Mouse (Mus musculus) heart, embryonic 15.5 days (tissue): Measurements from ENCODE around the gene Mtmr3. TPM values are rescaled to one million over a fixed set of nuclear protein-coding genes. Genes with fewer than 3 reads are reported as not detected.

Source experiments
- ATAC-seq: fragments of 200-750 bp; cut with Nextera tagmentation; replicated peaks from 2 replicates; pipeline ENCODE4 v1.8.0; 2017; ENCODE audit warnings: low read depth, moderate TSS enrichment; ENCODE audit not compliant: insufficient number of reproducible peaks, insufficient read depth, low FRiP score
- H3K27ac ChIP-seq: fragments of 300-500 bp; sonication (generic); 2 replicates; pipeline ENCODE4 v1.5.1; 2015; ENCODE audit warnings: mild to moderate bottlenecking, inconsistent platforms
- H3K27me3 ChIP-seq: fragments of 300-500 bp; sonication (generic); 2 replicates; pipeline ENCODE4 v1.6.1; 2015; ENCODE audit warnings: inconsistent platforms
- H3K36me3 ChIP-seq: fragments of 300-500 bp; sonication (generic); 2 replicates; pipeline ENCODE4 v1.6.1; 2015; ENCODE audit warnings: mild to moderate bottlenecking, inconsistent platforms
- H3K4me1 ChIP-seq: fragments of 300-500 bp; sonication (generic); replicated peaks from 2 replicates; pipeline ENCODE4 v1.6.1; 2015; ENCODE audit warnings: inconsistent platforms
- H3K4me2 ChIP-seq: fragments of 300-500 bp; sonication (generic); 2 replicates; pipeline ENCODE4 v1.6.1; 2015; ENCODE audit warnings: inconsistent platforms, mild to moderate bottlenecking, moderate library complexity
- H3K4me3 ChIP-seq: fragments of 300-500 bp; sonication (generic); 2 replicates; pipeline ENCODE4 v1.5.1; 2015; ENCODE audit warnings: mild to moderate bottlenecking, inconsistent platforms
- H3K9ac ChIP-seq: fragments of 300-500 bp; sonication (generic); 2 replicates; pipeline ENCODE4 v1.6.1; 2015; ENCODE audit warnings: mild to moderate bottlenecking, inconsistent platforms
- H3K9me3 ChIP-seq: fragments of 300-500 bp; sonication (generic); replicated peaks from 2 replicates; pipeline ENCODE4 v1.6.1; 2016; ENCODE audit warnings: inconsistent platforms
- WGBS: fragments of 180-500 bp; shearing (Covaris S2); methylation state at CpG from one replicate; pipeline ENCODE4 v1.1.7; 2015; ENCODE audit warnings: mixed read lengths; 5-methylcytosine and 5-hydroxymethylcytosine counted together
- polyA plus RNA-seq: library from polyadenylated mRNA; unstranded; fragments of >200 nt; fragmentation: Nextera tagmentation; extraction: Ambion mirVana; gene quantifications from 2 replicates; pipeline ENCODE4 v1.2.1, GENCODE M21; 2015

The Mtmr3 gene
- polyA plus RNA-seq, result 18.9 and 24.1 TPM in 2 replicates

DNA sequence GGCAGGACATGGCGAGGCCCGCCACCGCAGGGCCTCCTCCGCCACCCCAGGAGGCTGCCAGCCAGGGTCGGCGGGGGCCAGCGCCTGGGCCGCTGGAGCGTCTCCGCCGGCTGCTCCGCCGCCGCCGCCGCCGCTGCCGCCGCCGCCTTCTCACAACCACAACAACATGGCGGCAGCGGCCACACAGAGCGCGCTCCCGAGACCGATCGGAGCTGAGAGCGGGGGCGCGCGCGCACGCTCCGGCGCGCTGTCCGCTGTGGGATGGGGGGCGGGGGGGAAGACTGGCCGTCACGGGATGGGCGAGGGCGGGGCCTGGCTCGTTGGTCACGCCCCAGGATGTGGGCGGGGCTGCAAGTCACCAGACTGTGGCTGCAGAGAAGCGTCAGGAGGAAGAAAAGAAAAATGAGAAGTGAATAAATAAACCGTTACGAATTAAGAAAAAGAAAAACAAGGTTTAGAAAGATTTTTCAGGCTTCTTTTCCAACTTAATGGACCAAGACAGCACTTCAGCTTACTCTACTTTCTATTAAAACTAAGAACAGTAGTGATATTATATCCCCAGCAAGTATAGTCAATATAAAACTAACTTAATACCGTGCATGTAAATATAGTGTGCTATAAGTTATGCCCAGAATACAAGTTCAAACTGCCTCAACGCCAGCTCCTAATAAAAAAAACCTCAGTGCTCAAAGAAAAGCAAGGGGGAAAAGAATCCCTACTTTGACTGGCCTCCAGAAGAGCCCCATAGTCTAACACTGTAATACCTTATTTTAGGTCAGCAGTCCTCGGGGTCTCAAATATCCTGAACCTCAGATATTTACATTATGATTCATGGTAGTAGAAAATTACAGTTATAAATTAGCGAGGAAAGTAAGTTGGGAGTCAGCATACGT is at the start of gene Mtmr3:
Gene Mtmr3, minus strand, starts transcription at position 256 of the 893 bp plus-strand sequence.
- ATAC-seq, result peak; percentile 92
- Histone ChIP-seq H3K4me1 (peaks cover 17% of the 10 kb centered on the region), H3K4me2 (peak within 1 kb of the TSS; percentile 61), H3K9me3 (no peaks in the 10 kb centered on the region), H3K27me3 (no peaks in the 10 kb centered on the region), H3K4me3 (peak within 1 kb of the TSS; percentile 89), H3K36me3 (no peaks in the 10 kb centered on the region), H3K9ac (peak within 1 kb of the TSS; percentile 100), H3K27ac (peak within 1 kb of the TSS; percentile 97)
- WGBS, result 5% methylated on average over 39 of the region's 53 CpGs

DNA sequence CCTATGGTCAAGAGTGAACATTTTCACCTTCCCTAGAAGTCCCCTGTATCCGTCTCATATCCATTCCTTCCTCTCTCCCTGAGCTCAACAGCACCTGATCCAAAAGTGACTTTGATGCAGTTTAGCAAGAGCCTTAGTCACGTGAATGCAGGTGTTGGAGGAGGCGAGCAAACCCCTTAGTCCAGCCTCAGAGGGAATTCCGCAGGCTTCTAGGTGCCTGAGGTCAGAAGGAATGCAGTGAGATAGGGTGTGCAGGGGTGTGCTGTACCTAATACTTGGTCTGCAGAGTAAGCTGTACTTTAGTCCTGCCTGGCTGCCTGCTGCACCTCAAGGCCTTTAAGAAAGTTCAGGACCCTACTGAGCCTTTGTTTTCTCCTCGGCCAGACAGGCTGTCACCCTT is 49.1 kb upstream of the Mtmr3 start:
- Histone ChIP-seq H3K4me2 (no peak overlapping the region), H3K27ac (no peak overlapping the region), H3K4me1 (peaks cover 3% of the 10 kb centered on the region), H3K9ac (no peak overlapping the region), H3K9me3 (no peaks in the 10 kb centered on the region), H3K4me3 (no peak overlapping the region), H3K36me3 (peaks cover 16% of the 10 kb centered on the region), H3K27me3 (no peaks in the 10 kb centered on the region)
- no peak for ATAC-seq
- 54% methylated on average over 5 of the region's 5 CpGs for WGBS

DNA sequence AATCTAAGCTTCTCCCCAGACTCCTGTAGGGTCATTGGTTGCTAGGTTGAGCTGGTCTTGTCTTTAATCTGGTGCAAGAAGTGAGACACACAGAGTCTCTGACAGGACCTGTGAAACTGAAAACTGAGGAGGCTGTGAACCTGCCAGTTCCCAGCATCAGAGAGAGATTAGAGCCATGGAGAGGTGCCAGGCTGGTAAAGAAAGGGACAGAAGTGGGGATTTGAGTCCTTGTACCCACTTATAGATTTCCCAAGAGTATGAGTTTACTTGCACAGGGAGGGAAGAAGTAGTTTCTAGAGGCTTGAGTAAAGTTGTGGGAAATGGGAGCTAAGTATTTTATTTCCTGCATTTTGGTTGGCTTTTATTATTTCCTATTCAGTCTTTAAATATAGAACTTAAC is 46.5 kb upstream of the Mtmr3 start:
- H3K4me2 ChIP-seq, result no peak overlapping the region
- no peaks in the 10 kb centered on the region for H3K9me3 ChIP-seq
- H3K27ac ChIP-seq, result no peak overlapping the region
- H3K27me3 ChIP-seq, result no peaks in the 10 kb centered on the region
- ATAC-seq, result no peak
- no peak overlapping the region for H3K4me3 ChIP-seq
- H3K9ac ChIP-seq, result no peak overlapping the region
- H3K36me3 ChIP-seq, result no peaks in the 10 kb centered on the region
- H3K4me1 ChIP-seq, result peaks cover 17% of the 10 kb centered on the region

DNA sequence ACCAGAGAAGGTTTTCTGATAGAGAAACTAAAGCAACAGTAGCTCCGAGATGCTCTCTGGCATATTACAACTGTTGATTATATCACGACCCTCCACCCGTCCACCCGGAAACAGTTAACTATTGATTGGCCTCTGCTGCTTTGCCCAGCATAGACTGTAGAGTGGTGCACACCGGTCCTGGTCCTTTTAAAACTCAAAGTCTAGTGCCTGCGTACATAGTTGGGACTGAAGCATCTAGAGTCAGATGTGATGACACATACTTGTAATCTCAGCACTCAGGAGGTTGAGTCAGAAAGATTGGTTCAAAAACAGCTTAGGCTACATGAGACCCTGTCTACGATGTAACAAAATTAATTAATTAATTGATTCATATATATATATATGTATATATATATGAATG is 43.6 kb upstream of the Mtmr3 start:
- H3K4me2 ChIP-seq, result peak overlapping the region; percentile 67
- H3K27me3 ChIP-seq, result no peaks in the 10 kb centered on the region
- peak overlapping the region; percentile 73 for H3K9ac ChIP-seq
- peak overlapping the region; percentile 71; the same call in 1 of the 2 replicates for H3K27ac ChIP-seq
- peaks cover 17% of the 10 kb centered on the region for H3K4me1 ChIP-seq
- ATAC-seq, result no peak
- 11% methylated on average over 7 of the region's 7 CpGs for WGBS
- H3K36me3 ChIP-seq, result no peaks in the 10 kb centered on the region
- peak overlapping the region; percentile 86 for H3K4me3 ChIP-seq
- no peaks in the 10 kb centered on the region for H3K9me3 ChIP-seq

DNA sequence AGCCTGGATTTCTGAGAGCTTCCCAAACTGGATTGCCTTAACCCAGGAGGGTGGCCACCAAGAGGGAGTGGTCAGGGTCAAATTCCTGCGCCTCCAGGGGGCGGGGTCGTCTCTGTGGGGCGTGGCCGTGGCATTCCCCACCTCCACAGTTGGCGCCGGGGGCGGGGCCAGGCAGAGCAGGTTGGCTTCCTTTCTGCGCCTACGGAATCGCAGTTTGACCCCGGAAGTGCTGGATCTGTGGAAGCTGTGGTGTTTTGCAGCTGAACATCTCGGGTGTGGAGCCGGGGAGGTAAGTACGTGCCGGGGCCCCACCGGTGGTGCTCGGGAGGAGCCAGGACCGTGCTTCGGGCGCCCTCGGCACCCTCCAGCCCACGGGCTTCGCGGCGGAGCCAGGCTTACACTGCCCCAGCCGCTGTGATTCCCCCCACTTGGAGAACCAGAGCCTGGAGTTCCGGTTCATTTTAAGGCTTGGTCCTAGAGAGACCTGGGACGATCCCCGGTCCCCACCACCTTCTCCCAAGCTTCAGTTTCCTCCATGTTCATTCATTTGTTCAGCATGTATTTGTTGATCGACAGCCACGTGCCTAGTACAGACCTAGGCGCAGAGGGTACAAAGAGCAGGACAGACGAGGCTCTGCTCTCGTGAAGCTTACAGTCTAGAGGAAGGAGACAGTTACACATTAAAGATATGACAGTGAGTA is 43.0 kb upstream of the Mtmr3 start, which contains the start of gene Ascc2:
Gene Ascc2, plus strand, starts transcription at position 214 of the 701 bp plus-strand sequence.
- Histone ChIP-seq H3K4me1 (peaks cover 17% of the 10 kb centered on the region), H3K4me3 (peak within 1 kb of the TSS; percentile 86), H3K27me3 (no peaks in the 10 kb centered on the region), H3K9me3 (no peaks in the 10 kb centered on the region), H3K36me3 (no peaks in the 10 kb centered on the region), H3K27ac (peak within 1 kb of the TSS; percentile 71), H3K4me2 (peak within 1 kb of the TSS; percentile 67), H3K9ac (peak within 1 kb of the TSS; percentile 73)
- ATAC-seq, result peak; percentile 94
- under 1% methylated on average over 35 of the region's 35 CpGs for WGBS

DNA sequence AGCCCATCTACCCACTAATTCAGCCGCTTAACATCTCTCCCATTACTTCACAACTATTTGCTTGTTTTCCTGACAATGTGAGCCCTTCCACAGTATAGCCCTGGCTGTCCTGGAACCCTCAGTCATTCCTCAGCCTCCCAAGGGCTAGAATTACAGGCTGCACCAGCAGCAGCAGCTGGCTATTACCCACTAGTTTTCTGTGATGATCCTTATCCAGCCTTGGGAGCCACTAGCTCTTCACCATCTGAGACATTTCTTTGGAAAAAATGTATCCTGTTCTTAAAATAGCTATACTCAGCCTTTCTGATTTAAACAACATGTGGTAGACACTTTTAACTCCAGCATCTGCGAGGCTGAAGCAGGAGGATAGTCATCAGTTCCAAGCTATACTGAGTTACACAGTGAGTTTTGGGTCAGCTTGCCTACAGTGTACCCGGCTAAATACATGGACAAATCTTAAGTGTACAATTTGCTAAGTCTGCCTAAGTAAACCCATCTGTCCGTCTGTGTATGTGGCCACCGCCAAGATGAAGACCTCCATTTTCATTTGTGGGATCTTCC is 42.2 kb upstream of the Mtmr3 start:
- no peaks in the 10 kb centered on the region for H3K27me3 ChIP-seq
- peaks cover 17% of the 10 kb centered on the region for H3K4me1 ChIP-seq
- peak overlapping the region; percentile 71 for H3K27ac ChIP-seq
- H3K36me3 ChIP-seq, result no peaks in the 10 kb centered on the region
- WGBS, result 54% methylated on average over 5 of the region's 5 CpGs
- H3K9me3 ChIP-seq, result no peaks in the 10 kb centered on the region
- H3K4me3 ChIP-seq, result peak overlapping the region; percentile 86
- H3K9ac ChIP-seq, result 0 out of 2 replicates have a peak overlapping the region, but pooled peaks have one; percentile 73
- no peak for ATAC-seq
- H3K4me2 ChIP-seq, result peak overlapping the region; percentile 67

DNA sequence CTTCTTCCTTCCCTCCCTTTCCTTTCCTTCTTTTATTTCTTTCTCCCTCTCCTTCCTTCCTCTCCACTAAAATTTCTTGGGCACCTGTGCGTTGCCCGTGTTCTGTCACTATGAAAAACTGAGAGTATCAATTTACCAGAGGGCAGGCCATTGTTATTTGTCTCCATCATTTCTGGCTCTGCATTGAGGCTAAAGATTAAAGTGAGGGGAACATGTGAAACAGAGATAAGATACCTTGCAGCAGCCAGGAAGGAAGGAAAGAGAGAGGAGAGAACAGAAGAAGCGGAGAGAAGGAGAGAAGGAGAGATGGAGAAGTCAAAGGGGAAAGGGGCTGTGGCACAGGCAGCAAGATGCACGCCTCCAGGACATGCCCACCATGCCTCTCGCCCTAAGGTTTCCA is 39.7 kb upstream of the Mtmr3 start:
- no peaks in the 10 kb centered on the region for H3K36me3 ChIP-seq
- no peak overlapping the region for H3K4me2 ChIP-seq
- no peaks in the 10 kb centered on the region for H3K27me3 ChIP-seq
- H3K9ac ChIP-seq, result no peak overlapping the region
- no peak overlapping the region for H3K4me3 ChIP-seq
- H3K4me1 ChIP-seq, result peaks cover 34% of the 10 kb centered on the region
- H3K9me3 ChIP-seq, result no peaks in the 10 kb centered on the region
- no peak for ATAC-seq
- H3K27ac ChIP-seq, result no peak overlapping the region
- WGBS, result 57% methylated on average over 5 of the region's 5 CpGs

DNA sequence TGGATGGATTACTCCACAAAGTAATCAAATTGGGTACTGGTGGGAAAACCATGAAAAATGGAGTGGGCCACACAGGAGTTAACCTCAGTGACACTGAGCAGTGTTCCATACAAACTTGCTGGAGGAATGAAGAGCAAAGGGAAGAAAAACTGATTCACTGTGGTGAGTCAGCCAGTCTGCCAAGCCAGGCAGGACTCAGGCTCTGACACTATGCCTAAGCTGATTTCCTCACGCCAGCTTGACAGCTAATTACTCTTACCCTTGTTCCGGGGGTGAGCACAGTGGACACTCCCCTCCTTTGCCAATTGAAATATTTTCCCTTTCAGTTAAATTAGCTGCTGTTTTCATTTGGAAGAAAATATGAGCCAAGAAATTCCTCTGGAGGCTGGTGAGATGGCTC is 38.8 kb upstream of the Mtmr3 start:
- H3K9ac ChIP-seq, result no peak overlapping the region
- H3K9me3 ChIP-seq, result no peaks in the 10 kb centered on the region
- WGBS, result 52% methylated on average over 2 of the region's 2 CpGs
- H3K27ac ChIP-seq, result no peak overlapping the region
- no peaks in the 10 kb centered on the region for H3K27me3 ChIP-seq
- no peak overlapping the region for H3K4me2 ChIP-seq
- no peaks in the 10 kb centered on the region for H3K36me3 ChIP-seq
- ATAC-seq, result no peak
- peaks cover 30% of the 10 kb centered on the region for H3K4me1 ChIP-seq
- H3K4me3 ChIP-seq, result no peak overlapping the region

DNA sequence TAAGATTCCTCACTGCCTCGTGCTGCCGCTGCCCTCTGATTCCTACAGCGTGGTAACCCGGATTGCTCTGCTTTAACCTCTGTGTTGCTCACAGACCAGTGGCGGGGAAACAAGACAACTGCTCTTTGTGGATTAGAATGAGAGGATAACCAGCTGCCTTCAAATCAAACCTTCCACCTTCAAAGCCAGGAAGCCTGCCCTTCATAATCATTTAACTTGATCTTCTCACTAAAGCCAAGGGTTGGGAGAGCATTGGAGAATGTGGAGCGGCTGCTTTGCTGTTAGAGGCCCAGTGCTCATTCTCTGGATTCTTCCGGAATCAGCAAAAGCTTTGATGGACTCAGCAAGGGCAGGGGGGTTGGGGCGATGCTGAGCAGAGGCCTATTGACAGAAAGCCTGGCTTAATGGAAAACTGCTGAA is 35.2 kb upstream of the Mtmr3 start:
- Histone ChIP-seq H3K9me3 (no peaks in the 10 kb centered on the region), H3K9ac (no peak overlapping the region), H3K36me3 (no peaks in the 10 kb centered on the region), H3K27me3 (no peaks in the 10 kb centered on the region), H3K27ac (peak overlapping the region; percentile 67), H3K4me2 (no peak overlapping the region), H3K4me1 (peaks cover 18% of the 10 kb centered on the region), H3K4me3 (no peak overlapping the region)
- ATAC-seq, result peak; percentile 43; the same call in 1 of the 2 replicates
- WGBS, result 13% methylated on average over 8 of the region's 8 CpGs

DNA sequence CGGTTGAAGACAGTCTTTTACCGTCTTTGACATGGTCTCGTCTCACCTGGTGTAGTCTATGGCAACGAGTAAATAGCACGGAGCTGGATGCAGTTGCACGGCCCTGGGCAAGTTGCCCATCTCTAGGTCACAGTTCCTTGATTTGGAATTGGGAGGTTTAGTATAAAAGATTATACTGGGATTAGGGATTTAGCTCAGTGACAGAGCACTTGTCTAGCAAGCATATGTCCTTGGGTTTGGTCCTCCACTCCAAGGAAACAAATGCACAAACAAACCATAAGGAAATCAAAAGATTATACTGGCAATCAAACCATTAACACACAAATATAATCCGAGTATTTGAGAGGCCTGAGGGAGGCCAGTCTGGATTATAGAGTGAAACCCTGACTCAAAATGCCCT is 33.0 kb upstream of the Mtmr3 start:
- no peak for ATAC-seq
- H3K4me1 ChIP-seq, result peaks cover 18% of the 10 kb centered on the region
- 85% methylated on average over 7 of the region's 7 CpGs for WGBS

DNA sequence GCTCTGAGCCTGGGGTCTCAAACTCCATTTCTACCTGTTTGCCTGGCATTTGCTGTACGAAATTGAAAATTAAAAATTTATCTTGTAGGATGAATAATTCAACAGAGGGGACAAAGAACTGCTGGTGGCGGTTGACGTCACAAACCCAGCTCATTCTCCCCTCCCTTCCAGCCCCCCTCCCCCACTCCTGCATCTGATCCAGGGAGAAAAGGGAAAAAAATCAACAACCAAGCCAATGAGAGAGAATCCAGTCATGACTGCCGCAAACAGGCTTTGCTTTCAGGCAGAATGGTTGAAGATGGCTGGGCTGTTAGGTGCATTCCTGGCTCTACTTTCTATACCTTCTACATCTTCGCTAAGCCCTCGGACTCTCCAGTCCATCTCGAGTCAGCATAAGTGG is 31.3 kb upstream of the Mtmr3 start:
- no peak overlapping the region for H3K27ac ChIP-seq
- no peak for ATAC-seq
- H3K9ac ChIP-seq, result no peak overlapping the region
- H3K27me3 ChIP-seq, result no peaks in the 10 kb centered on the region
- no peak overlapping the region for H3K4me3 ChIP-seq
- WGBS, result 70% methylated on average over 7 of the region's 7 CpGs
- H3K4me1 ChIP-seq, result peaks cover 15% of the 10 kb centered on the region
- H3K36me3 ChIP-seq, result no peaks in the 10 kb centered on the region
- H3K4me2 ChIP-seq, result no peak overlapping the region
- H3K9me3 ChIP-seq, result no peaks in the 10 kb centered on the region

More for the DNA sequence above, 33.0 kb upstream of the Mtmr3 start:
- Histone ChIP-seq H3K9ac (no peak overlapping the region), H3K4me3 (no peak overlapping the region), H3K36me3 (no peaks in the 10 kb centered on the region), H3K4me2 (no peak overlapping the region), H3K27ac (no peak overlapping the region), H3K27me3 (no peaks in the 10 kb centered on the region), H3K9me3 (no peaks in the 10 kb centered on the region)
